Mouse (Mus musculus) left cerebral cortex, postnatal 10 days (tissue): ENCODE results near the gene Abca14. TPM values are rescaled to one million over a fixed set of nuclear protein-coding genes. Genes with fewer than 3 reads are reported as not detected.

Source experiments
- total RNA-seq, 2 experiments: library from RNA; stranded (reverse); gene quantifications; 2 replicates each; pipeline ENCODE4 v1.2.3; 2021

Abca14 gene
- total RNA-seq, 2 experiments from 2014 or later = 0.16 TPM; not detected in 1

Other genes starting within 250 kb of the Abca14 start
- gene Dnah3, start 108.7 kb upstream of the Abca14 start, total RNA-seq = under 1 TPM in 1 of 2 experiments, not detected in 1; 0.15 TPM
- gene Tmem159, start 101.6 kb upstream of the Abca14 start, total RNA-seq = 10 to 100 TPM in 1 of 2 experiments, 1 to 10 TPM in 1; 9.5 to 10.7 TPM
- gene Zp2, start 58.7 kb upstream of the Abca14 start, total RNA-seq = under 1 TPM; 0.36 to 0.47 TPM
- gene Anks4b, start 30.1 kb upstream of the Abca14 start, total RNA-seq = under 1 TPM; 0.28 to 0.39 TPM
- 100 to 1,000 TPM; 131 to 158 TPM for gene Crym, start 1.9 kb upstream of the Abca14 start, total RNA-seq
- gene Abca15, start 124.7 kb downstream of the Abca14 start, total RNA-seq = not detected
- not detected for gene Abca16, start 205.7 kb downstream of the Abca14 start, total RNA-seq